Mouse (Mus musculus) MEL (cell line): ENCODE data around the gene Ccndbp1. TPM values are rescaled to one million over a fixed set of nuclear protein-coding genes. Genes with fewer than 3 reads are reported as not detected.

Experiments used
- DNase-seq: peaks from one replicate; pipeline ENCODE4 v3.0.0; 2011; ENCODE audit warnings: low read depth, low spot score
- H3K27ac ChIP-seq: 2 replicates; pipeline ENCODE4 v1.5.1; 2012; ENCODE audit warnings: low read depth, mild to moderate bottlenecking, control low read depth, low read length, moderate library complexity; ENCODE audit not compliant: control insufficient read depth
- H3K27me3 ChIP-seq, 2 experiments: fragments of 150-350 bp in 1 of 2; sonication (generic) in 1 of 2; 2 replicates each; pipeline ENCODE4 v1.6.1; 2012; ENCODE audit warnings: low read length in 2 of 2, mild to moderate bottlenecking in 2 of 2, improper control_type of control experiment in 1 of 2, moderate library complexity in 1 of 2; ENCODE audit not compliant: insufficient read depth in 2 of 2, control insufficient read depth in 1 of 2
- H3K36me3 ChIP-seq, 2 experiments: 2 replicates each; pipeline ENCODE4 v1.6.1; 2012 to 2014; ENCODE audit warnings: low read length in 2 of 2, improper control_type of control experiment in 1 of 2, inconsistent platforms in 1 of 2, mild to moderate bottlenecking in 1 of 2; ENCODE audit not compliant: insufficient read depth in 2 of 2, control insufficient read depth in 1 of 2
- H3K4me1 ChIP-seq, 2 experiments: fragments of 150-350 bp in 1 of 2; sonication (generic) in 1 of 2; 2 replicates each; pipeline ENCODE4 v1.6.1; 2012; ENCODE audit warnings: low read length in 2 of 2, improper control_type of control experiment in 1 of 2, mild to moderate bottlenecking in 1 of 2; ENCODE audit not compliant: insufficient read depth in 2 of 2, control insufficient read depth in 1 of 2
- H3K4me3 ChIP-seq, 2 experiments: fragments of 150-350 bp in 1 of 2; sonication (generic) in 1 of 2; 2 replicates each; pipeline ENCODE4 v1.5.1; 2012; ENCODE audit warnings: low read depth in 2 of 2, low read length in 2 of 2, mild to moderate bottlenecking in 2 of 2, moderate library complexity in 2 of 2, control low read depth in 1 of 2, improper control_type of control experiment in 1 of 2; ENCODE audit not compliant: control insufficient read depth in 1 of 2, insufficient read depth in 1 of 2
- H3K79me2 ChIP-seq: 2 replicates; pipeline ENCODE4 v1.6.1; 2012; ENCODE audit warnings: mild to moderate bottlenecking, low read length, moderate library complexity; ENCODE audit not compliant: control insufficient read depth, poor library complexity, insufficient read depth
- H3K9ac ChIP-seq: 2 replicates; pipeline ENCODE4 v1.6.1; 2012; ENCODE audit warnings: low read depth, mild to moderate bottlenecking, control low read depth, low read length, moderate library complexity; ENCODE audit not compliant: control insufficient read depth, poor library complexity, severe bottlenecking
- H3K9me3 ChIP-seq: fragments of 150-350 bp; sonication (generic); replicated peaks from 2 replicates; pipeline ENCODE4 v1.6.1; 2012; ENCODE audit warnings: mild to moderate bottlenecking, low read length, improper control_type of control experiment, moderate library complexity; ENCODE audit not compliant: insufficient read depth
- BHLHE40 ChIP-seq: IDR thresholded peaks from 2 replicates; pipeline ENCODE4 v1.6.1; 2012; ENCODE audit warnings: low read depth, mild to moderate bottlenecking, inconsistent platforms, low read length, improper control_type of control experiment, borderline replicate concordance
- CHD1 ChIP-seq: IDR thresholded peaks from 2 replicates; pipeline ENCODE4 v1.6.1; 2012; ENCODE audit warnings: low read depth, mild to moderate bottlenecking, inconsistent platforms, low read length, improper control_type of control experiment
- CHD2 ChIP-seq: IDR thresholded peaks from 2 replicates; pipeline ENCODE4 v1.6.1; 2011; ENCODE audit warnings: low read length, improper control_type of control experiment
- CTCF ChIP-seq, 3 experiments: IDR thresholded peaks in 2 of 3; conservative IDR thresholded peaks in 1 of 3; 2 replicates each; pipeline ENCODE4 v1.5.1; 2011 to 2012; ENCODE audit warnings: low read length in 3 of 3, low read depth in 2 of 3, mild to moderate bottlenecking in 2 of 3, improper control_type of control experiment in 1 of 3, inconsistent platforms in 1 of 3, mixed read lengths in 1 of 3, moderate library complexity in 1 of 3; ENCODE audit not compliant: control insufficient read depth in 1 of 3, insufficient read depth in 1 of 3, poor library complexity in 1 of 3, severe bottlenecking in 1 of 3
- E2F4 ChIP-seq: IDR thresholded peaks from 2 replicates; pipeline ENCODE4 v1.6.1; 2011; ENCODE audit warnings: low read depth, low read length, improper control_type of control experiment, borderline replicate concordance
- ELF1 ChIP-seq: IDR thresholded peaks from 2 replicates; pipeline ENCODE4 v1.6.1; 2014; ENCODE audit warnings: low read depth, mild to moderate bottlenecking, inconsistent platforms, low read length, improper control_type of control experiment, moderate library complexity
- EP300 ChIP-seq, 2 experiments: IDR thresholded peaks; 2 replicates each; pipeline ENCODE4 v1.6.1; 2011; ENCODE audit warnings: improper control_type of control experiment in 2 of 2, low read length in 2 of 2, low read depth in 1 of 2, mild to moderate bottlenecking in 1 of 2
- ETS1 ChIP-seq: IDR thresholded peaks from 2 replicates; pipeline ENCODE4 v1.6.1; 2012; ENCODE audit warnings: low read depth, mild to moderate bottlenecking, inconsistent platforms, low read length, improper control_type of control experiment, moderate library complexity
- GABPA ChIP-seq: IDR thresholded peaks from 2 replicates; pipeline ENCODE4 v1.6.1; 2012; ENCODE audit warnings: low read depth, mild to moderate bottlenecking, inconsistent platforms, low read length, improper control_type of control experiment, moderate library complexity
- HCFC1 ChIP-seq: IDR thresholded peaks from 2 replicates; pipeline ENCODE4 v1.6.1; 2012; ENCODE audit warnings: low read depth, mild to moderate bottlenecking, inconsistent platforms, low read length, improper control_type of control experiment, moderate library complexity
- JUND ChIP-seq: IDR thresholded peaks from 2 replicates; pipeline ENCODE4 v1.6.1; 2011; ENCODE audit warnings: low read depth, mild to moderate bottlenecking, improper control_type of control experiment, low read length
- KAT2A ChIP-seq: conservative IDR thresholded peaks from 2 replicates; pipeline ENCODE4 v1.6.1; 2012; ENCODE audit warnings: low read depth, low read length, improper control_type of control experiment, inconsistent platforms
- MAFK ChIP-seq: IDR thresholded peaks from 2 replicates; pipeline ENCODE4 v1.6.1; 2011; ENCODE audit warnings: low read depth, mild to moderate bottlenecking, low read length, improper control_type of control experiment, borderline replicate concordance
- MAX ChIP-seq: IDR thresholded peaks from 2 replicates; pipeline ENCODE4 v1.6.1; 2011; ENCODE audit warnings: low read length, improper control_type of control experiment
- MAZ ChIP-seq: IDR thresholded peaks from 2 replicates; pipeline ENCODE4 v1.6.1; 2012; ENCODE audit warnings: low read depth, mild to moderate bottlenecking, inconsistent platforms, low read length, improper control_type of control experiment
- MEF2A ChIP-seq: IDR thresholded peaks from 2 replicates; pipeline ENCODE4 v1.6.1; 2014; ENCODE audit warnings: low read depth, mild to moderate bottlenecking, inconsistent platforms, low read length, improper control_type of control experiment; ENCODE audit not compliant: poor library complexity, insufficient replicate concordance, severe bottlenecking; ENCODE audit errors: extremely low read depth
- MXI1 ChIP-seq: IDR thresholded peaks from 2 replicates; pipeline ENCODE4 v1.6.1; 2011; ENCODE audit warnings: mild to moderate bottlenecking, low read depth, low read length, improper control_type of control experiment
- MYB ChIP-seq: IDR thresholded peaks from 2 replicates; pipeline ENCODE4 v1.6.1; 2011; ENCODE audit warnings: mild to moderate bottlenecking, low read depth, low read length, improper control_type of control experiment
- MYC ChIP-seq: IDR thresholded peaks from 2 replicates; pipeline ENCODE4 v1.6.1; 2011; ENCODE audit warnings: low read depth, mild to moderate bottlenecking, low read length, improper control_type of control experiment, moderate library complexity
- NELFE ChIP-seq: IDR thresholded peaks from 2 replicates; pipeline ENCODE4 v1.6.1; 2011; ENCODE audit warnings: low read depth, low read length, improper control_type of control experiment
- NRF1 ChIP-seq: IDR thresholded peaks from 2 replicates; pipeline ENCODE4 v1.6.1; 2014; ENCODE audit warnings: low read depth, mild to moderate bottlenecking, inconsistent platforms, low read length, improper control_type of control experiment, moderate library complexity; ENCODE audit not compliant: poor library complexity, insufficient read depth, severe bottlenecking
- POLR2A ChIP-seq, 2 experiments: IDR thresholded peaks; 2 replicates each; pipeline ENCODE4 v1.6.1; 2011 to 2012; ENCODE audit warnings: low read length in 2 of 2, mild to moderate bottlenecking in 2 of 2, control low read depth in 1 of 2, improper control_type of control experiment in 1 of 2, low read depth in 1 of 2, moderate library complexity in 1 of 2; ENCODE audit not compliant: control insufficient read depth in 1 of 2, insufficient read depth in 1 of 2, poor library complexity in 1 of 2
- POLR2AphosphoS2 ChIP-seq: IDR thresholded peaks from 2 replicates; pipeline ENCODE4 v1.6.1; 2011; ENCODE audit warnings: low read length, improper control_type of control experiment
- POLR2AphosphoS5 ChIP-seq: IDR thresholded peaks from 2 replicates; pipeline ENCODE4 v1.6.1; 2012; ENCODE audit warnings: low read depth, borderline replicate concordance, mild to moderate bottlenecking, inconsistent platforms, low read length, moderate library complexity, mixed read lengths
- RCOR1 ChIP-seq: IDR thresholded peaks from 2 replicates; pipeline ENCODE4 v1.6.1; 2012; ENCODE audit warnings: low read depth, mild to moderate bottlenecking, inconsistent platforms, low read length, improper control_type of control experiment
- TAL1 ChIP-seq: IDR thresholded peaks from 2 replicates; pipeline ENCODE4 v1.6.1; 2012; ENCODE audit warnings: mild to moderate bottlenecking, inconsistent platforms, low read length, moderate library complexity, mixed read lengths
- TBP ChIP-seq: IDR thresholded peaks from 2 replicates; pipeline ENCODE4 v1.8.0; 2011; ENCODE audit warnings: low read depth, low read length, improper control_type of control experiment
- TCF12 ChIP-seq: IDR thresholded peaks from 2 replicates; pipeline ENCODE4 v1.6.1; 2014; ENCODE audit warnings: low read depth, mild to moderate bottlenecking, inconsistent platforms, low read length, improper control_type of control experiment, moderate library complexity
- UBTF ChIP-seq: IDR thresholded peaks from 2 replicates; pipeline ENCODE4 v1.6.1; 2012; ENCODE audit warnings: low read depth, mild to moderate bottlenecking, inconsistent platforms, low read length, improper control_type of control experiment, moderate library complexity, borderline replicate concordance; ENCODE audit not compliant: insufficient read depth
- USF1 ChIP-seq: IDR thresholded peaks from 2 replicates; pipeline ENCODE4 v1.6.1; 2014; ENCODE audit warnings: low read depth, mild to moderate bottlenecking, inconsistent platforms, low read length, improper control_type of control experiment, moderate library complexity
- USF2 ChIP-seq, 2 experiments: IDR thresholded peaks; 2 replicates each; pipeline ENCODE4 v1.6.1; 2011 to 2012; ENCODE audit warnings: improper control_type of control experiment in 2 of 2, low read length in 2 of 2, borderline replicate concordance in 1 of 2, inconsistent platforms in 1 of 2, low read depth in 1 of 2, mild to moderate bottlenecking in 1 of 2; ENCODE audit not compliant: insufficient read depth in 1 of 2
- ZC3H11A ChIP-seq: IDR thresholded peaks from 2 replicates; pipeline ENCODE4 v1.6.1; 2012; ENCODE audit warnings: low read depth, mild to moderate bottlenecking, inconsistent platforms, low read length, improper control_type of control experiment
- ZKSCAN1 ChIP-seq: IDR thresholded peaks from 2 replicates; pipeline ENCODE4 v1.6.1; 2012; ENCODE audit warnings: low read depth, mild to moderate bottlenecking, inconsistent platforms, low read length, improper control_type of control experiment, moderate library complexity
- ZNF384 ChIP-seq: IDR thresholded peaks from 2 replicates; pipeline ENCODE4 v1.6.1; 2012; ENCODE audit warnings: low read depth, mild to moderate bottlenecking, inconsistent platforms, low read length, improper control_type of control experiment
- polyA plus RNA-seq, 2 experiments: library from polyadenylated mRNA; stranded (reverse) in 1 of 2; unstranded in 1 of 2; fragments of >175 nt in 1 of 2; fragments of >200 nt in 1 of 2; gene quantifications; 2 replicates each; pipeline versions ENCODE4 v1.2.1 to v1.2.4; 2012; ENCODE audit warnings: low replicate concordance in 2 of 2, low read depth in 1 of 2; ENCODE audit not compliant: insufficient read length in 2 of 2, insufficient read depth in 1 of 2, missing spikeins in 1 of 2
- total RNA-seq: library from RNA; depleted of rRNA; stranded (reverse); fragments of 300-350 nt; gene quantifications from 2 replicates; pipeline ENCODE4 v1.2.3, GENCODE M21; 2012; rRNA removed

The Ccndbp1 gene
- total RNA-seq (24.6 and 25.7 TPM in 2 replicates), polyA plus RNA-seq (100 to 1,000 TPM in 1 of 2 experiments, 10 to 100 TPM in 1; 26.1 to 250 TPM)

GRCm38 (mm10) chr2:121007925-121008663 is at the start of gene Ccndbp1:
Gene Ccndbp1 (plus strand): TSS chr2:121008403.
- Histone ChIP-seq H3K79me2 (peaks cover 4% of the 10 kb centered on the region), H3K27me3 (no peaks in the 10 kb centered on the region), H3K4me1 (peaks cover 0 to 3% of the 10 kb centered on the region in 2 experiments; a peak in 2 of 4 replicates), H3K4me3 (peak within 1 kb of the TSS; percentile 97 to 98), H3K27ac (no peak within 1 kb of the TSS), H3K9ac (peak within 1 kb of the TSS; percentile 84), H3K9me3 (no peaks in the 10 kb centered on the region), H3K36me3 (peaks cover 0 to 6% of the 10 kb centered on the region in 2 experiments; a peak in 2 of 4 replicates)
- DNase-seq, result peak; percentile 95
- TF ChIP-seq USF2 (IDR thresholded peaks at IDR 0.05; ENCODE audit: borderline replicate concordance in 1 of 2, insufficient read depth in 1 of 2, low read depth in 1 of 2, low read length in 2 of 2), result no peak
- TF ChIP-seq POLR2AphosphoS5, result no peak
- TF ChIP-seq CHD1, result no peak
- TF ChIP-seq ETS1, result peak; percentile 37; the same call in 1 of the 2 replicates
- TF ChIP-seq TBP, result peak; percentile 58; the same call in 1 of the 2 replicates
- TF ChIP-seq BHLHE40, result no peak
- peak; percentile 73 for TF ChIP-seq MXI1
- 0 out of 2 replicates have a peak, but pooled peaks have one; percentile 23 for TF ChIP-seq MYC
- peak; percentile 57 to 80; a peak in 3 of 4 replicates for TF ChIP-seq POLR2A (IDR thresholded peaks at IDR 0.05; ENCODE audit: control insufficient read depth in 1 of 2, insufficient read depth in 1 of 2, low read depth in 1 of 2, low read length in 2 of 2, poor library complexity in 1 of 2)
- no peak for TF ChIP-seq MYB
- TF ChIP-seq RCOR1, result 0 out of 2 replicates have a peak, but pooled peaks have one; percentile 19
- no peak for TF ChIP-seq E2F4
- TF ChIP-seq NELFE, result peak; percentile 66
- peak in 1 of 2 experiments; percentile 19; a peak in 1 of 4 replicates for TF ChIP-seq EP300 (IDR thresholded peaks at IDR 0.05; ENCODE audit: low read depth in 1 of 2, low read length in 2 of 2)
- no peak for TF ChIP-seq CTCF (IDR thresholded peaks at IDR 0.05 in 2 of 3, conservative IDR thresholded peaks at IDR 0.05 in 1 of 3; ENCODE audit: control insufficient read depth in 1 of 3, insufficient read depth in 1 of 3, low read depth in 2 of 3, low read length in 3 of 3, poor library complexity in 1 of 3, severe bottlenecking in 1 of 3)
- TF ChIP-seq POLR2AphosphoS2, result peak; percentile 59
- peak; percentile 85 for TF ChIP-seq HCFC1
- no peak for TF ChIP-seq GABPA
- TF ChIP-seq ZNF384, result peak; percentile 31; the same call in 1 of the 2 replicates
- peak; percentile 36; the same call in 1 of the 2 replicates for TF ChIP-seq USF1
- TF ChIP-seq UBTF, result no peak
- no peak for TF ChIP-seq NRF1
- no peak for TF ChIP-seq JUND
- TF ChIP-seq ZKSCAN1, result no peak
- no peak for TF ChIP-seq MAFK
- no peak for TF ChIP-seq TAL1
- TF ChIP-seq MAZ, result peak; percentile 79; the same call in 1 of the 2 replicates
- TF ChIP-seq TCF12, result peak; percentile 70
- peak; percentile 98 for TF ChIP-seq ELF1
- TF ChIP-seq MEF2A, result 0 out of 2 replicates have a peak, but pooled peaks have one; percentile 30
- peak; percentile 51; the same call in 1 of the 2 replicates for TF ChIP-seq KAT2A
- peak; percentile 75 for TF ChIP-seq MAX
- TF ChIP-seq CHD2, result no peak
- no peak for TF ChIP-seq ZC3H11A
